Mouse (Mus musculus) splenic B cell, adult 2 months (primary cell): ENCODE measurements at regions not wholly inside any gene's neighbourhood (a gene's known extent, or its start where the extent isn't known, plus 50 kb on each side); places are given as distances from the start of the nearest gene placed in this dataset.

Experiments used
- DNase-seq: peaks from one replicate; pipeline ENCODE4 v3.0.0-alpha.2; 2011; ENCODE audit warnings: low read depth, low spot score
- H3K27me3 ChIP-seq: 2 replicates; pipeline ENCODE4 v1.6.1; 2012; ENCODE audit warnings: mild to moderate bottlenecking, low read length, moderate library complexity, mixed read lengths; ENCODE audit not compliant: control insufficient read depth, poor library complexity, insufficient read depth, severe bottlenecking
- H3K36me3 ChIP-seq: 2 replicates; pipeline ENCODE4 v1.6.1; 2012; ENCODE audit warnings: mild to moderate bottlenecking, low read length, moderate library complexity, mixed read lengths; ENCODE audit not compliant: control insufficient read depth, poor library complexity, insufficient read depth, severe bottlenecking

DNA sequence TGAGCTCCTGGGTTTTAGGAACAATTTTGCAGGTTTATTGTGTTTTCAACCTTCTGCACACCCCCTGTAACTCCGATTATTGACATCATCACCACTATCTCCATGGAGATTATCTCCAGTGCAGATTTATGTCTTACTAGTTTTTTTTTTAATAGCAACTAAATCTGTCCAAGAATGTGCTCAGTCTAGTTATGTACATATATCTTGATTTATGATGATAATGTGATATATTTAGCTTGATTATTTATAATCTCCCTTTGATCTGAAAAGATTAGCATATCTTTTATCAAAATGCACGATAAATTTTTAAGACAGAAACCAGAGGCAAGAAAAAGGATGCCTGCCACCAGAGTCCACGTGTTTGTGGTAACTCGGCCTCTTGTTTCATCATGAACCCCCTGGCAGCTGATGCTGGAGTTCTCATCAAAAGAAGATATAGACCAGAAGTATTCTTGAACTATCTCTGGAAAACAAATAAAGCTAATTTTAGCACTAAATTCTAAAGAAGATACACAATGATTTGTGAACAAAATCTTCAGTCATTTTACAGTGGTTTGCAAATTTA, 169.6 kb downstream of the Npr3 start:
- no peaks in the 10 kb centered on the region for H3K27me3 ChIP-seq
- no peak for DNase-seq

DNA sequence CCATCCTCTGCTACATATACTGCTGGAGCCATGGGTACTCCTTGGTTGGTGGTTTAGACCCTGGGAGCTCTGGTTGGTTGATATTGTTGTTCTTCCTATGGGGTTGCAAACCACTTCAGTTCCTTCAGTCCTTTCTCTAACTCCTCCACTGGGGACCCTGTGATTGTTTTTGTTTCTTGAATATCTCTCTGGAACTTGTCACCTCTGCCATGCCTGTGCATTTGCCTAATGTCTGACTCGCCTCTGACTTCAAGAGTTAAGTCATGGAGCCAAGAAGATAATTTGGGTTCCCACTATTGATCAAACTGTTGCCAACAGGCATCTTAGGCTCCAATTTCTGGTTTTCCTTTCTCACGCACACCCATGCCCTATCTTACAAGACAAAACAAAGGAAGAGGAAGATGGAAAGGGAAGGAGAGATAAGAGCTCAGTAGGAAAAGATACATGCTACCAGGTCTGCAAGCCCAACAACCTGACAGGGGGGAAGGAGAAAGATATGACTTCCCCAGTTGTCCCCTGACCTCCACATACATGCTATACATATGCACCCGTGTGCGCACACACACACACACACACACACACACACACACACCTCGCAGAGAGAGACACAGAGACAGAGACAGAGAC, 172.3 kb downstream of the Npr3 start:
- Histone ChIP-seq H3K27me3 (no peaks in the 10 kb centered on the region), H3K36me3 (no peaks in the 10 kb centered on the region)
- DNase-seq, result no peak

More for the DNA sequence above, 169.6 kb downstream of the Npr3 start:
- no peaks in the 10 kb centered on the region for H3K36me3 ChIP-seq

DNA sequence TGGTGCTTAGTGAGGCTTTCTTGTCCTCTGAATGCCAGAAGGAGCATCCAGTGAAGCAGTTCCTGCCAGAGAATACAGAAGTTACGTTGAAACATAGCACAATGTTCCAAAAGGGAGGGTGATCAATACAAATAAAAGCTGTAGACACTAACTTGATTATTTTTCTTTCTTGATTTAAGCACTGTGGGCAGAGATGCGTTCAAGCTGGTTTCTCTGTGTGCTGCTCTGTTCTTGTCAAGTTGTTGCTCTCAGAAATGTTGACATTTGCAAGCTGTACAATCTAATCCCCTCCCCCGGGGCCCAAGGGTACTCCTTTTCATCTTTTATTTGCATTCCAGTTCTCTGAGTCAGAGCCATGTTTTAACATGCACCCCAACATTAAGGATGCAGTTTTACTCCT, 177.7 kb downstream of the Npr3 start:
- no peak for DNase-seq

DNA sequence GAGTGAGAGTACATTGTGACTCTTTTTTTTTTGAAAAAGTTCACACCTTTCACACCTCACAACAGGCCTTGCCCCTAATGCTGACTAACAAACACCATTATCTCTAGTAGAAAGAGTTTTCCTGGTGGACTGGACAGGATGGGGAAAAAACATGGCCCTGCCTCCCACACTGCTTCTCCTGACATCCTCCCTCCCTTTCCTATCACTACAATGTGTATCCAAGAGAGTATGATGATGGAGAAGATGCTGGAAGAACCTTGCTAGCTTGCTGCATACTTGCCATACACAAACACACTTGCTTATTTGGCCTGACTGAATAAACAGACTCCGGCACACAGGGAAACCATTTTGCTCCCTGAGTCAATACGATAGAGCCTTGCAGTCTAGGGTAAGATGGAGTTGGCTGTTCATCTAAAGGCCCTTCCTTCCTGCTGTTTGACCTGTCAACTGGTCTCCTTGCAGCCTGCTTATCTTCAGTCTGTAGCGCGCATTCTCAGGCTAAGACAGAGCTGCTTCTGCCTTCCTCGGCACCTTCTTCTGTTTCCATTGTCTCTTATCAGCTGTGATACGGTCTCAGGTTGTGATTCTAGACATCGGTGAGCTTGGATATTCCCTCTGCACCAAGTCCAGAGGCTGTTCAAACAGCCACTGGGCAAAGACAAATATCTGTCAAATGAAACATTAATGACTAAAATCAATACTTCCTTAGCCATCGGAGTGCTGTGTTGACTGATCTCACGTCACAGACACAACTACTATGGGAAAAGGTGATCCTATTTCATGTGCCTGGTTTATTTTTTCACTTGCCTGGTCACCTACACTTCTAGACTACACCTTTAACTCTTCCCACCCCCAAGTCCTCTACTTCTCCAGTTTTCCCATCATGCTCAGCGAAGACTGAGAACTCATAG, 181.2 kb downstream of the Npr3 start:
- DNase-seq, result no peak
- Histone ChIP-seq H3K36me3 (no peaks in the 10 kb centered on the region), H3K27me3 (no peaks in the 10 kb centered on the region)

More for the DNA sequence above, 177.7 kb downstream of the Npr3 start:
- Histone ChIP-seq H3K36me3 (no peaks in the 10 kb centered on the region), H3K27me3 (no peaks in the 10 kb centered on the region)

DNA sequence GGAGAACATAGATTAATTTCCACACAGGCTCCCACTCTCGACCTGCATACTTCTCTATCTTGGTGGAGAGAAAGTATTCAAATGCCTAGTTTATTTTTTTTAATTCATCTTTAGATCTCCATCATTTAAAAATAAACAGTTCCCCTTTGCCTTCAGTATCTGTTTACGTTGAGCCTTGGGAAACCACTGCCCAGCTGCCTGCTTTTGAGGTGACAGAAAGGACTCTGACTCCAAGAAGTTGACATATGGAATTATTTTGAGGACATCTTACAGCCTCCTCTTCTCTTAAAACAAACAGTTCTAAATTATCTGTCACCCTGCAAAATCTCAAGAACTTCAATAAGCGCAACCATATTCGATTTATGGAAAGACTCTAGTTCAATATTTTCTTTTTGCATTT, 186.4 kb downstream of the Npr3 start:
- no peak for DNase-seq
- H3K36me3 ChIP-seq, result no peaks in the 10 kb centered on the region
- H3K27me3 ChIP-seq, result no peaks in the 10 kb centered on the region

DNA sequence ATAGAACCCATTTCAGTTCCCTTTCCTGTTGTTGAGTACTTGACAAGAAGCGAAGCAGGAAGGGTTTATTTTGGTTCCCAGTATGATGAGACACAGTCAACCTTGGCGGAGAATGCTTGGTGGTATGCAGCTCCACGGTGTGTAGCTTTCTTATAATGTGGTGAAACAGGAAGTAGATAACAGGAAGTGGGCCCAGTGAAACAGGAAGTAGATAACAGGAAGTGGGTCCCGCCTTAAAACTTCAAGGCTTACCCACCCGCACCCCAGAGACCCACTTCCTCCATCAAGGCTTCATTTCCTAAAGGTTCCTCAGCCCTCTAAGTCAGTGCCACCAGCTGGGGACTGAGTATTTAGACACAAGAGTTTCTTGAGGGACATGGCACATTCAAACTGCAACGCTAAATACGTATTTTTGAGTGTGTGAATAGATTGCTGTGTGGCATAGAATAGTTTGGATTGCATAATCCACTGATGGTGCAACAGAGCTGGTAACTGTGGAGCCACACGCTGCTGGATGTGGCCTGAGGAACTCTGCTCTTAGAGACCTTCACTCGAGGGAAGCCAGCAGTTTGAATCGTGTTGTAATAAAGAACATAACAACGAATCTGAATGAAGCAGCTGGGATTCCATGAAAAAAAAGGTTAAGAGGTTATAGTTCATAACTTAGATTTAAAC, 190.8 kb downstream of the Npr3 start:
- H3K27me3 ChIP-seq, result no peaks in the 10 kb centered on the region
- peak; percentile 57 for DNase-seq
- no peaks in the 10 kb centered on the region for H3K36me3 ChIP-seq

DNA sequence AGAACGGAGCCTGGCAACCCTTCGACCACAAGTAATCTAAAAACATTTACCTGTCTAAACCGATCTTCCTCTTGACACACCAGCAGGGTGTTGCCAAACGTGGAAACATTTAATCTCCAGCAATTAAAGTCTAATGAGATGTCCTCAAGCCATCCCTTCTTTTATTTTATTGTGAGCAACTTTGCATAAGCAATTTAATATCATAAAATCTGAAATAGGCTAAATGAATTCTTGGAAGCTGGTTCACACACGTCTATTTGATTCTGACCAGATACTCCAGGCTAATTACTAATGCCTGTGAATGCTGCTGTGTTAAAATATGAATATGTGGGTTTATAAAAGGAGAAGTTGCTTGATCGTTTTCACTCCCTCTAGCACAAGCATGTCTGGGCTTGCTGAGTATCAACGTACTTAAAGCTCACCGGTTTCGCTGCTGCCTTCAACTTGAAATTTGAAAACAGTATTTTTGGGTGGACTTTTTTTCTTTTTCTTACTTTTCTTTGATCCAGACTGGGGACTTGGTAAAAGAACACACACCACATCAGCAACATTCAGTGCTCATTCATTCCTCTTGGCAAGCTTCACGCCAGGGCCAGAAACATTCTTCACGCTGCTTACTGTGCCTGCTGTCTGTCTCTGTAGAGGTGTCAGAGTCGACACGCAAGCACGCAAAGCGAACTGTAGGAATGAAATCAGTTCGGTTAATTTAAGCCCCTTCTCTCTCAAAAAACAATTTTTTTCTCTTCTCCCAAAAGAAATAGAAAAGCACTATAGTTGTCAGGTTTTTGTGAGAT, 194.4 kb downstream of the Npr3 start:
- H3K36me3 ChIP-seq, result no peaks in the 10 kb centered on the region
- no peaks in the 10 kb centered on the region for H3K27me3 ChIP-seq
- no peak for DNase-seq

DNA sequence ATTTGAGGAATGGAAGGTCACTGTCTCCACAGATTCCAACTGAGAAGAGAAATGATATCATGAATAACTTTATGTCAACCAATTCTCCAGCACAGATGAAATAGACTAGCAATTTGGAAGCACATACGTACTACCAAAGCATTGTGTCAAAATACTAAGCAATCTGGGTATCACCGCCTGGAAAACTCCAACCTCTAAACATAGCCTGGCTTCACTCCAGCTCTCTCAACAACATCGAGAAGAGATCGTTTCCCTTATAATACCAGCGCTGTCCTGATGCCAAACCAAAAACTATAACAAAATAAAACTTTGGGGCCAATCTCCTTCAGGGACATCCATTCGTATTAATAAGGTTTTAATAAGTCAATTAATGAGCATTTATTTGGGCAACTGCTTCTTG, 205.8 kb downstream of the Npr3 start:
- no peaks in the 10 kb centered on the region for H3K27me3 ChIP-seq
- DNase-seq, result no peak
- H3K36me3 ChIP-seq, result no peaks in the 10 kb centered on the region

DNA sequence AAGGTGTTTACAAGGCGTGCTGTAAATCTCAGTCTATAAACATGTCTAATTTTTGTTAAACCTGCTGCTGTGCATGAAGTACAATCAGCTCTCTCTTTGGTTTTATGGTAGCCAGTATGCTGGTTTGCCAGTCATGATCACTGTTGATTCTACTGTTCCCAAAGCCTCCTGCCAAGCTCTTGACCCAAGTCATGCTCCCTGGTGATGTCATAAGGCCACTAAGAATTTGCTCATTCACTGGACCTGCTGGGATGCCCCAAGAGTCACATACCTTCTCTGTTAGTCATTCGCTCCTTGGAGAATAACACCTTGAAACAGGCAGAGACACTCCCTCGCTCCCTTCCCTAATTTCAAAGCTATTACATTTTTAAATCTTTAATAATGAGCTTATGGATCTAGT, 207.2 kb downstream of the Npr3 start:
- Histone ChIP-seq H3K36me3 (no peaks in the 10 kb centered on the region), H3K27me3 (no peaks in the 10 kb centered on the region)
- no peak for DNase-seq

DNA sequence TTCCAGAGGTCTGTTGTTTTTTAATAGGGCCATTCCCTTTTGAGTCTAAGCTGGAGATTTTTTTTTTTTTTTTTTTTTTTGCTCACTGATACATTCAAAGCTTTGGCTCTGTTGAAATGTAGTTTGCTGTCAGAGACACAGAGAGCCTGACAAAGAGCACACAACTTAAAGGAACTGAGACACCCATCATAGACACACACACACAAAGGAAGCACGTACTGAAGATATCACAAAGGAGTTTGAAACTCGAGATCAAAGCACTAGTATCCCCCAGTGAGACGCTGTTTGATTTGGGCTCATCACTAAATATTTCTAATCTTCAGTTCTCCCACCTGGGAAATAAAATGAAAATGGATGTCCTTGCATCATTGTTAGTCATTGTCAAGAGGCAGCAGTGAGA, 210.0 kb downstream of the Npr3 start:
- DNase-seq, result no peak
- Histone ChIP-seq H3K36me3 (no peaks in the 10 kb centered on the region), H3K27me3 (no peaks in the 10 kb centered on the region)

DNA sequence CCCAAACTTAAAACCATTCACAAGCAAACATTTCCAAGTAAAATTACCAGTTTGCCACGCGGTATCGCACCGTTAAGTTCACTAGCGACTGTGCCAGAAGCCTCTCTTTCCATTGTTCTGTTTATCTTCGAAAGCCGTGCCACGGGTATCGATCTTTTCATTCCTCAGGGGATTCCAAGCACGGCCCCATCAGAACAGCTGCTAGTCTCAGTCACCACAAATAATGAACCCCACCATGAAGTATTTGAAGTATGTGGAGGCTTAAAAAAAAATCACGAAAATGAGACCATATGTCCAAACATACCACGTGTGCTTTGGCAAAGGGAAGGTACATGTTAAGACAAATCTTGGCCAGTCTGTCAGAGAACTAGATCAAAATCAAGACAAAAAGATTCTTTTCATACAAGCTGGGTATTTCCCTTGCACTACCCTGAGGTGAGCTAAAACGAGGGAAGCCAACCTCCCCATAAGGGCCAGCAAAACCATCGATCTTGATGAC, 213.3 kb downstream of the Npr3 start:
- H3K36me3 ChIP-seq, result no peaks in the 10 kb centered on the region
- no peak for DNase-seq

DNA sequence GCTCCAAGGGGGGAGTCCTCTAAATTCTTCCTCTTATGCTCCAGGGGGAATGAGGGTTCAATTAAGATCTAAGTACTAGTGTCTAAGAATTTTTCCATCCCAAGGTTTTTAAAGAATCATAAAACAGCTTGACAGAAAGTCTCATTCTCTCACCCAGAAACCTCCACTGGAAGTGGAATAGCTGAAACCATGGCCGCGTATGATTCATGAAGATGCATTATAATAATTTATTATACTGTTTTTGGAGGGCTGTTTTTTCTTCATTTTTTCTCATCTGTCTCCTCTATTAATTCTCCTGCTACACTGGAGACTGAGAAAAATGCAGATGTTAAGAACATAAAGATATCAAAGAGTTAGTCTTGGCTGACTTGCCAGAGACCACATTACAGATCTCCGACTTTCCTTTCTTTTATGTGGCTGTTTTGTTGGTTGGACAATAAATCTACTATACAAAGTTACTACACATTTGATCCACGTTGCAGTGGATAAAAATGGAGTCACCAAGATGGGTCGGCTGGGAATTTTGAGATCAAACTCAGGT, 242.2 kb downstream of the Npr3 start:
- DNase-seq, result no peak
- no peaks in the 10 kb centered on the region for H3K36me3 ChIP-seq
- H3K27me3 ChIP-seq, result no peaks in the 10 kb centered on the region

More for the DNA sequence above, 213.3 kb downstream of the Npr3 start:
- H3K27me3 ChIP-seq, result no peaks in the 10 kb centered on the region

DNA sequence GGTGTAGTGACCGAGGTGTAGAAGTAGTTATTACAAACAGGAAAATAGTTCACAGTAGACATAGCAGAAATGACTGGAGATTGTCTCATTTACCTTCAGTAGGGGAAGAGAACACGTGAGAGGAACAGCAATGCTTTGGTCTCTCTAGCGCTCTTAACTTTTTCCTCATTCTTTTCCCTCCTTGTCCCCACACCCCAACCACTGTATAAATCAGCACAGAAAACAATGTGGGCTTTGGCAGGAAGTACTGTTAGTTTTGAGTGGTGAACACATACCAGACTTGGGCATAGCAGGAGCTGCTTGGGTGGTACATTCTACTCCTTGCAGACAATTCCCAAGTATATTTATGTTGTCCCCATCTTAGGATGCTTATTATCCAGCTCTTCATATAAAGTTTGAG, 251.9 kb downstream of the Npr3 start:
- no peaks in the 10 kb centered on the region for H3K27me3 ChIP-seq
- H3K36me3 ChIP-seq, result no peaks in the 10 kb centered on the region
- no peak for DNase-seq

DNA sequence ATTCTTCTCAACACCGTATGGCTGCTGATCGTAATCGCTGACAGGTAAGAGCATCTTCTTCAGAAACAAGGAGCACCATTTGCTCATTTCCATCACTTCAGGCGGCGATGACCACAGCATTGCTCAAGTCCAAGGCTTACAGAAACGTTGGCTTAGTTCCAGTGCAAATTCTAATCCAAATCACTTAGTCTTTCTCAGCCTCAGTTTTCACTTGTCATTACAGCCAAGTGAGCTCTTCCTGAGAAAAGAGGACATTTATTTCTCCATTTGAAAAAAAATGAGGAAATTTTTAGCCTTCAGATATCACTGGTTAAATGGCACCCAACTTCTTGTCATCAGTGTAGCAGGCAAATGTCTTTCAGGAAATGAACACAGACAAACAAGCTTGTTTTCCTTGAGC, 246.8 kb upstream of the Tars start:
- no peaks in the 10 kb centered on the region for H3K27me3 ChIP-seq
- H3K36me3 ChIP-seq, result no peaks in the 10 kb centered on the region
- no peak for DNase-seq
